Comparison of ENCODE assay signal across 11 mouse cellular contexts in genomic region chr3:79500279-79500678, GRCm38 (mm10).
A peak's percentile ranks its signal among the peaks of the same experiment; 100 is the strongest.
DNase-seq lines count a peak whose midpoint lies in the region; TF ChIP-seq lines count a peak whose summit lies in the region.
"Had no signal": no experiment of that assay in that cellular context is flagged by ENCODE, and none has a peak within 500 bp of the region (broad histone marks: within the 10 kb centered on the region; RNA-seq: fewer than 3 reads in every experiment).

No protein-coding gene starts in this region.

- no peak overlapping the region for H3K4me3 ChIP-seq in gastrocnemius, adult 2 months
- H3K4me3 ChIP-seq: limb, embryonic 15.5 days; stomach, embryonic 15.5 days had no signal

- peak overlapping the region; percentile 24; the same call in 1 of the 2 replicates for H3K27ac ChIP-seq in gastrocnemius, adult 2 months
- H3K27ac ChIP-seq: limb, embryonic 15.5 days; stomach, embryonic 15.5 days had no signal

- DNase-seq in gastrocnemius, adult 2 months: peak; percentile 24
- DNase-seq in gastrocnemius, postnatal 4 days (ENCODE audit: low spot score in 2 of 2): no peak
- peak; percentile 87 for DNase-seq in Muller cell, postnatal 12 days (ENCODE audit: inconsistent ontology term)
- DNase-seq in heart, adult 8-10 months (ENCODE audit: low spot score): peak; percentile 74
- peak; percentile 47 to 50 for DNase-seq in kidney, adult 8-10 months
- no peak for DNase-seq in spleen, adult 12 weeks (ENCODE audit: low spot score)
- no peak for DNase-seq in cerebellum, postnatal 4 days (ENCODE audit: low spot score in 2 of 2)
- no peak for DNase-seq in layer of hippocampus, postnatal 36 days
- DNase-seq: cerebellum, postnatal 14 days had no signal

- intact Hi-C loops in gastrocnemius, adult 2 months (cut with DNase I): loop anchor here (5.0 kb wide), 1 partner anchor 87 kb away; no protein-coding TSS in a partner anchor

- no peak for TF ChIP-seq CTCF in gastrocnemius, adult 2 months (IDR thresholded peaks at IDR 0.05)

Comparison
In these comparisons a context has a peak if more than half of its experiments do, and no peak if none do; other contexts are left out.
1. DNase-seq: peak in gastrocnemius, adult 2 months (single experiment), Muller cell, postnatal 12 days (single experiment), heart, adult 8-10 months (single experiment) and kidney, adult 8-10 months (2 of 2); none in gastrocnemius, postnatal 4 days (0 of 2), spleen, adult 12 weeks (single experiment), cerebellum, postnatal 4 days (0 of 2) and layer of hippocampus, postnatal 36 days (0 of 2).